Mouse (Mus musculus): Measurements from ENCODE around the gene S1pr1. TPM values are rescaled to one million over a fixed set of nuclear protein-coding genes. Genes with fewer than 3 reads are reported as not detected.

The S1pr1 gene
- polyA plus RNA-seq, 1 experiment from 2014 or later, result 25.4 TPM

GRCm38 (mm10) chr3:115709118-115709574 lies 5.7 kb downstream of the S1pr1 start:
- no peaks in the 10 kb centered on the region for H3K27me3 ChIP-seq (ENCODE audit: poor library complexity, severe bottlenecking)
- DNase-seq (ENCODE audit: extremely low spot score, low spot score), result no peak
- no peak overlapping the region for H3K27ac ChIP-seq
- no peaks in the 10 kb centered on the region for H3K9me3 ChIP-seq
- H3K4me1 ChIP-seq, result peaks cover 31% of the 10 kb centered on the region
- 81% methylated on average over 6 of the region's 6 CpGs for WGBS
- H3K36me3 ChIP-seq (replicated peaks), result peaks cover 76% of the 10 kb centered on the region
- H3K4me3 ChIP-seq, result no peak overlapping the region

- Histone ChIP-seq H3K27ac (no peak overlapping the region), H3K4me3 (no peak overlapping the region), H3K27me3 (ENCODE audit: poor library complexity, severe bottlenecking) (no peaks in the 10 kb centered on the region), H3K9me3 (no peaks in the 10 kb centered on the region), H3K36me3 (replicated peaks) (peaks cover 82% of the 10 kb centered on the region), H3K4me1 (peaks cover 8% of the 10 kb centered on the region)
- WGBS, result 90% methylated on average over 2 of the region's 2 CpGs
- no peak for DNase-seq (ENCODE audit: extremely low spot score, low spot score)
Observed at GRCm38 (mm10) chr3:115706736-115707135, 8.1 kb downstream of the S1pr1 start.

GRCm38 (mm10) chr3:115704254-115704908 lies 10.5 kb downstream of the S1pr1 start:
- H3K27ac ChIP-seq, result no peak overlapping the region
- 91% methylated on average over 9 of the region's 9 CpGs for WGBS
- no peaks in the 10 kb centered on the region for H3K4me1 ChIP-seq
- no peak for DNase-seq (ENCODE audit: extremely low spot score, low spot score)
- H3K27me3 ChIP-seq (ENCODE audit: poor library complexity, severe bottlenecking), result no peaks in the 10 kb centered on the region
- peaks cover 66% of the 10 kb centered on the region for H3K36me3 ChIP-seq (replicated peaks)
- no peaks in the 10 kb centered on the region for H3K9me3 ChIP-seq
- H3K4me3 ChIP-seq, result no peak overlapping the region

GRCm38 (mm10) chr3:115703720-115704119 lies 11.2 kb downstream of the S1pr1 start:
- no peaks in the 10 kb centered on the region for H3K9me3 ChIP-seq
- H3K4me3 ChIP-seq, result no peak overlapping the region
- no peaks in the 10 kb centered on the region for H3K27me3 ChIP-seq (ENCODE audit: poor library complexity, severe bottlenecking)
- no peaks in the 10 kb centered on the region for H3K4me1 ChIP-seq
- 96% methylated on average over 8 of the region's 8 CpGs for WGBS
- H3K36me3 ChIP-seq (replicated peaks), result peaks cover 59% of the 10 kb centered on the region
- no peak overlapping the region for H3K27ac ChIP-seq
- no peak for DNase-seq (ENCODE audit: extremely low spot score, low spot score)

- DNase-seq (ENCODE audit: extremely low spot score, low spot score), result no peak
- 67% methylated on average over 2 of the region's 2 CpGs for WGBS
- H3K27ac ChIP-seq, result no peak overlapping the region
Observed at GRCm38 (mm10) chr3:115702089-115702488, 12.8 kb downstream of the S1pr1 start.

GRCm38 (mm10) chr3:115695194-115695891 lies 19.5 kb downstream of the S1pr1 start:
- 85% methylated on average over 8 of the region's 8 CpGs for WGBS
- Histone ChIP-seq H3K27ac (no peak overlapping the region), H3K27me3 (ENCODE audit: poor library complexity, severe bottlenecking) (no peaks in the 10 kb centered on the region), H3K4me1 (peaks cover 37% of the 10 kb centered on the region), H3K4me3 (no peak overlapping the region), H3K36me3 (replicated peaks) (no peaks in the 10 kb centered on the region), H3K9me3 (no peaks in the 10 kb centered on the region)
- no peak for DNase-seq (ENCODE audit: extremely low spot score, low spot score)

More at GRCm38 (mm10) chr3:115702089-115702488, 12.8 kb downstream of the S1pr1 start:
- H3K36me3 ChIP-seq (replicated peaks), result peaks cover 46% of the 10 kb centered on the region
- H3K27me3 ChIP-seq (ENCODE audit: poor library complexity, severe bottlenecking), result no peaks in the 10 kb centered on the region
- H3K9me3 ChIP-seq, result no peaks in the 10 kb centered on the region
- H3K4me3 ChIP-seq, result no peak overlapping the region
- H3K4me1 ChIP-seq, result peaks cover 9% of the 10 kb centered on the region

- Histone ChIP-seq H3K27ac (no peak overlapping the region), H3K27me3 (ENCODE audit: poor library complexity, severe bottlenecking) (no peaks in the 10 kb centered on the region), H3K9me3 (no peaks in the 10 kb centered on the region), H3K36me3 (replicated peaks) (no peaks in the 10 kb centered on the region), H3K4me3 (no peak overlapping the region), H3K4me1 (peaks cover 48% of the 10 kb centered on the region)
- DNase-seq (ENCODE audit: extremely low spot score, low spot score), result no peak
- 88% methylated on average over 5 of the region's 5 CpGs for WGBS
Observed at GRCm38 (mm10) chr3:115694168-115694567, 20.7 kb downstream of the S1pr1 start.

- H3K36me3 ChIP-seq (replicated peaks), result no peaks in the 10 kb centered on the region
- no peak overlapping the region for H3K27ac ChIP-seq
- H3K27me3 ChIP-seq (ENCODE audit: poor library complexity, severe bottlenecking), result no peaks in the 10 kb centered on the region
- H3K4me1 ChIP-seq, result peaks cover 48% of the 10 kb centered on the region
- no peak for DNase-seq (ENCODE audit: extremely low spot score, low spot score)
- 89% methylated on average over 12 of the region's 12 CpGs for WGBS
- no peaks in the 10 kb centered on the region for H3K9me3 ChIP-seq
- no peak overlapping the region for H3K4me3 ChIP-seq
Observed at GRCm38 (mm10) chr3:115693390-115693789, 21.5 kb downstream of the S1pr1 start.

- Histone ChIP-seq H3K27me3 (ENCODE audit: poor library complexity, severe bottlenecking) (no peaks in the 10 kb centered on the region), H3K27ac (no peak overlapping the region), H3K36me3 (replicated peaks) (no peaks in the 10 kb centered on the region), H3K4me1 (peaks cover 43% of the 10 kb centered on the region), H3K4me3 (no peak overlapping the region), H3K9me3 (no peaks in the 10 kb centered on the region)
- WGBS, result 69% methylated on average over 4 of the region's 4 CpGs
- DNase-seq (ENCODE audit: extremely low spot score, low spot score), result no peak
Observed at GRCm38 (mm10) chr3:115692857-115693256, 22.0 kb downstream of the S1pr1 start.

- peaks cover 40% of the 10 kb centered on the region for H3K4me1 ChIP-seq
- no peak overlapping the region for H3K27ac ChIP-seq
- no peaks in the 10 kb centered on the region for H3K9me3 ChIP-seq
- no peak for DNase-seq (ENCODE audit: extremely low spot score, low spot score)
- no peaks in the 10 kb centered on the region for H3K36me3 ChIP-seq (replicated peaks)
- no peaks in the 10 kb centered on the region for H3K27me3 ChIP-seq (ENCODE audit: poor library complexity, severe bottlenecking)
- H3K4me3 ChIP-seq, result no peak overlapping the region
- 94% methylated on average over 5 of the region's 5 CpGs for WGBS
Observed at GRCm38 (mm10) chr3:115692384-115692783, 22.5 kb downstream of the S1pr1 start.

- Histone ChIP-seq H3K4me1 (peaks cover 32% of the 10 kb centered on the region), H3K27ac (peak overlapping the region; percentile 44), H3K4me3 (no peak overlapping the region), H3K36me3 (replicated peaks) (no peaks in the 10 kb centered on the region), H3K27me3 (ENCODE audit: poor library complexity, severe bottlenecking) (no peaks in the 10 kb centered on the region), H3K9me3 (no peaks in the 10 kb centered on the region)
- WGBS, result 52% methylated on average over 1 of the region's 1 CpGs
- DNase-seq (ENCODE audit: extremely low spot score, low spot score), result no peak
Observed at GRCm38 (mm10) chr3:115689920-115690319, 25.0 kb downstream of the S1pr1 start.

- Histone ChIP-seq H3K4me3 (no peak overlapping the region), H3K27ac (peak overlapping the region; percentile 44), H3K4me1 (peaks cover 28% of the 10 kb centered on the region), H3K36me3 (replicated peaks) (no peaks in the 10 kb centered on the region), H3K27me3 (ENCODE audit: poor library complexity, severe bottlenecking) (no peaks in the 10 kb centered on the region), H3K9me3 (no peaks in the 10 kb centered on the region)
- no peak for DNase-seq (ENCODE audit: extremely low spot score, low spot score)
- WGBS, result 41% methylated on average over 8 of the region's 8 CpGs
Observed at GRCm38 (mm10) chr3:115689352-115689751, 25.5 kb downstream of the S1pr1 start.

- Histone ChIP-seq H3K27me3 (ENCODE audit: poor library complexity, severe bottlenecking) (no peaks in the 10 kb centered on the region), H3K36me3 (replicated peaks) (no peaks in the 10 kb centered on the region), H3K27ac (no peak overlapping the region), H3K4me3 (no peak overlapping the region), H3K4me1 (peaks cover 16% of the 10 kb centered on the region), H3K9me3 (no peaks in the 10 kb centered on the region)
- WGBS, result 94% methylated on average over 2 of the region's 2 CpGs
- no peak for DNase-seq (ENCODE audit: extremely low spot score, low spot score)
Observed at GRCm38 (mm10) chr3:115687821-115688220, 27.1 kb downstream of the S1pr1 start.
